Mouse (Mus musculus) retina, postnatal 1 day (tissue): ENCODE results near the gene R3hcc1l.

Experiments
- DNase-seq: peaks from one replicate; pipeline ENCODE4 v3.0.0-alpha.2; 2012

Gene R3hcc1l

GRCm38 (mm10) chr19:42601445-42601844, 82.9 kb downstream of the R3hcc1l start:
- DNase-seq = peak; percentile 33

- no peak for DNase-seq
Observed at GRCm38 (mm10) chr19:42602041-42602440, 83.5 kb downstream of the R3hcc1l start.

GRCm38 (mm10) chr19:42602576-42602975, 84.0 kb downstream of the R3hcc1l start:
- DNase-seq = no peak

- DNase-seq = no peak
Observed at GRCm38 (mm10) chr19:42608082-42608481, 89.5 kb downstream of the R3hcc1l start.

GRCm38 (mm10) chr19:42609716-42610115, 91.2 kb downstream of the R3hcc1l start:
- no peak for DNase-seq

- no peak for DNase-seq
Observed at GRCm38 (mm10) chr19:42611746-42612145, 93.2 kb downstream of the R3hcc1l start.

GRCm38 (mm10) chr19:42612654-42613053, 94.1 kb downstream of the R3hcc1l start, which contains the start of gene Loxl4:
Gene Loxl4, minus strand, starts transcription at chr19:42612813.
- DNase-seq = peak; percentile 47

DNA sequence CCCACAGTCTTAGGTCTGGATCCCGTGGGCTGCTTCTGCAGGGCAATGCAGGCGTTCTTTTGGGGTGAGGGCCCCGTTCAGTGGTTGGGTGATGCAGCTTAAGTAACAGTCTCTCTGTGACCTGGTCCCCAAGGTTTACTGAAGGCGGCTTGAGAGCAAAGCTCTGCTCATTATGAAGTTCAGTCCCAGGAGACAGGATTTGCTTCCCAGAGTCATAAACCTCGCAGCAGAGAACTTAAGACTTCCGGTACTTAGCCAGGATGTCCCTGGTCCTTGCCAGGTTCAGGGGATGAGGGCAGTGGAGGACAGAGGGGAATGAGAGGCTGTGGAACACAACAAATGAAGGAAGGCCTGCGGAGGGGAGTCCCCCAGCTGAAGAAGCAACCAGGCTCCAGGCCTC, 94.6 kb downstream of the R3hcc1l start:
- DNase-seq = peak; percentile 51

GRCm38 (mm10) chr19:42613647-42614225, 95.2 kb downstream of the R3hcc1l start:
- DNase-seq = no peak

GRCm38 (mm10) chr19:42628068-42628467, 109.5 kb downstream of the R3hcc1l start:
- DNase-seq = no peak

DNA sequence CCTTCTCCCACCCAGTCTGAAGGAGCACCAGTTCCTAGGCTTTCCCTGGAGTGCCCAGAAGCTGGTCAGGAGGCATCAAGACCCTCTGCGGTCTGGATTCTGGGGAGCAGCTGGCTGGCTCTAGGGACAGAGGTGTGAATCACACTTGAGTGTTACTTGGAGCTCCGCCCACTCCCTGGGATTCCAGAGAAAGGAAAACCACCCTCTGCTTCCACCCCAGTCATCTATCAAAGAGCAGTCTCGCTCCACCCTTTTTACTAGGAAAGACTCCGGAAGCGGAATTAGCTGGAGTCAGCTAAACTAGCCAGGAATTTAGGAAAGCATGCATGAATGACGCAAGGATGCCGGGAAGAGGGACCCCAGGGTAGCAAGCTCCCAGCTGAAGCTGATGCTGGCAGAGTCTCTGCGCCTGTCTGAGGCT, 113.0 kb downstream of the R3hcc1l start:
- DNase-seq = peak; percentile 18

DNA sequence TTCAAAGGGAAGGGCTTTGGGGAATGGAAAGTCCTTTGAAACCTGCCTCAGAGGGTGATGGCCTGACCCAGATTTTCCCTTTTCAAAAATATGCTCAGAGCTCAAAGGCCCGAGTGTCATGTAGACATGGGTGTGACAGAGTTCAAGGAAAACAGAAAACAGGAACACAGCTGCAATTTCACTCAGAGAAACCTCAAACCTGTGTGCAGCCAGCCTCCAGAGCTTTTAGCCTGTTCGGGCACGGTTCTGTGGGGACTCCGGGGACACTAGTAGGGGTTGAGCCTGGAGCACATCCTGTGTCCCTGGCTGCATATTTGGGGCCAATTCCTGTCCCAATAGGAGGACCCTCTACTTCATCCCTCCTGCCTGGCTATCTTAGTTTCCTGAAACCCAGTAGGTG, 113.7 kb downstream of the R3hcc1l start:
- DNase-seq = no peak

DNA sequence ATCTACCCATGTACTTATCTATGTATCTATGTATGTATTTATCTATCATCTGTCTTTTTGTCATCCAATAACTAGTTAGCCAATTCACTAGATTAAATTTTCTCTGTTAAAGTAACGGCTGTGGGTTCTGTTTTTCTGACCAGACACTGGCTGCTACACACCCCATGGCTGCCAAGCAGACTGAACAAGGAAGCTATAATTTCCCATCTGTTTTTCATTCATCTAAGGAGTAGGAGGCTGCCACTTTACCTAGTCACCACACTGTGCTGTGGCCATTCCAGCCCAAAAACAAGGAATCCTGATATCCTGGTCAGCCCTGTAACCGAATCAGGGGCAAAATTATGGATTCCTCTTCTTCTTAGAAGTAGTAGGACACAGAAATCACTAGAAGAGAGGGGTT, 115.1 kb downstream of the R3hcc1l start:
- DNase-seq = no peak

- peak; percentile 29 for DNase-seq
Observed at GRCm38 (mm10) chr19:42636631-42637030, 118.1 kb downstream of the R3hcc1l start.

GRCm38 (mm10) chr19:42638604-42639481, 120.3 kb downstream of the R3hcc1l start:
- DNase-seq = no peak

GRCm38 (mm10) chr19:42639544-42639943, 121.0 kb downstream of the R3hcc1l start:
- DNase-seq = no peak

DNA sequence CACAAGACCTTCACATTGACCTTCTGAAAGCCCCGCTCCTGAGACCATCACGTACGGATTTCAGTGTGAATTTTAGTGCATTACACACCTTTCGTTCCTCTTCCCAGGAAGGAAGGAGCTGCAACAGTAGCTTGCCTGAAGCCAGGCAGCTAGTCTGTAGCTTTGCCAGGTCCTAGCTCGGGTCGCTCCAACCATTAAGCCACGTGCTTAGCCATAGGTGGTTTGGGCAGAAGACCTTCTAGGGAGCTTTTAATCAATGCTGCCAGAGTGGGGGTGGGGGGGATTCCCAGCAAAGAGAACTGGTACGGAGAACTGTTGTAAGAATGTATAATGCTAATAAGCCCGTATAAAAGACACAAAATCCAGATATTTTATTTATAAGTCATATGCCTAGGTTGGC, 121.7 kb downstream of the R3hcc1l start:
- no peak for DNase-seq
